ENCODE assay signal across 8 mouse cellular contexts in genomic region chr3:146766701-146767181, GRCm38 (mm10). TPM values are rescaled to one million over a fixed set of nuclear protein-coding genes. Genes with fewer than 3 reads are reported as not detected.
DNase-seq lines count a peak whose midpoint lies in the region; ATAC-seq and TF ChIP-seq lines count a peak whose summit lies in the region.

No protein-coding gene starts in this region.

- intact Hi-C loops in left cerebral cortex, adult 2 months (cut with DNase I) = loop anchor here (5.0 kb wide), 2 partner anchors 79 to 199 kb away; partner anchors contain the start of gene Samd13
- intact Hi-C loops in gastrocnemius, postnatal 14 days (cut with DNase I; ENCODE audit: low total_unique reads) = no loop called here

- no peak for TF ChIP-seq POLR2A in cerebellum, adult 2 months (IDR thresholded peaks at IDR 0.05; ENCODE audit: borderline replicate concordance, insufficient read depth, low read length)

- no peak for TF ChIP-seq CTCF in cerebellum, adult 2 months (IDR thresholded peaks at IDR 0.05; ENCODE audit: borderline replicate concordance, insufficient read depth, low read depth, low read length)
- no peak for TF ChIP-seq CTCF in left cerebral cortex, adult 2 months (IDR thresholded peaks at IDR 0.05)

- H3K9me3 ChIP-seq in heart, embryonic 10.5 days = no peaks in the 10 kb centered on the region
- no peaks in the 10 kb centered on the region for H3K9me3 ChIP-seq in midbrain, embryonic 16.5 days (replicated peaks; ENCODE audit: control insufficient read depth, low read length, poor library complexity, severe bottlenecking)

- 48% methylated on average over 8 of the region's 8 CpGs for WGBS in cerebellum, adult 2 months
- WGBS in heart, embryonic 10.5 days = 22% methylated on average over 8 of the region's 8 CpGs
- WGBS in midbrain, embryonic 16.5 days = 48% methylated on average over 8 of the region's 8 CpGs

- no peaks in the 10 kb centered on the region for H3K27me3 ChIP-seq in cerebellum, adult 2 months (ENCODE audit: control insufficient read depth, insufficient read depth, low read length)
- no peaks in the 10 kb centered on the region for H3K27me3 ChIP-seq in heart, embryonic 10.5 days (ENCODE audit: insufficient read depth, poor library complexity, severe bottlenecking)
- H3K27me3 ChIP-seq in midbrain, embryonic 16.5 days (ENCODE audit: control insufficient read depth, insufficient read depth, low read depth, low read length) = no peaks in the 10 kb centered on the region

- 0 out of 2 replicates have a peak overlapping the region, but pooled peaks have one; percentile 20 for H3K9ac ChIP-seq in midbrain, embryonic 16.5 days (ENCODE audit: low read depth, low read length)

- peak; percentile 27 to 48 for DNase-seq in cerebellum, adult 2 months
- DNase-seq in cerebellum, postnatal 10 days = no peak
- peak in 1 of 2 experiments; percentile 30 for DNase-seq in left cerebral cortex, adult 2 months (ENCODE audit: extremely low spot score in 1 of 2, low spot score in 2 of 2)
- no peak for DNase-seq in left cerebral cortex, adult 11 months (ENCODE audit: low spot score)
- DNase-seq in heart, embryonic 10.5 days (ENCODE audit: low spot score) = no peak
- no peak for DNase-seq in cerebellum, postnatal 4 days (ENCODE audit: low spot score in 2 of 2)
- DNase-seq in gastrocnemius, postnatal 14 days = no peak

- H3K4me1 ChIP-seq in cerebellum, adult 2 months (ENCODE audit: control insufficient read depth, insufficient read depth, low read length) = peaks cover 18% of the 10 kb centered on the region
- peaks cover 42% of the 10 kb centered on the region for H3K4me1 ChIP-seq in heart, embryonic 10.5 days
- peaks cover 35% of the 10 kb centered on the region for H3K4me1 ChIP-seq in midbrain, embryonic 16.5 days (ENCODE audit: control insufficient read depth, insufficient read depth, low read length)

- H3K4me2 ChIP-seq in midbrain, embryonic 16.5 days (ENCODE audit: low read length) = peak overlapping the region; percentile 72

- peak overlapping the region; percentile 59; the same call in 1 of the 2 replicates for H3K27ac ChIP-seq in cerebellum, adult 2 months (ENCODE audit: insufficient read depth, low read length)
- peak overlapping the region; percentile 96 for H3K27ac ChIP-seq in left cerebral cortex, adult 2 months
- H3K27ac ChIP-seq in heart, embryonic 10.5 days = peak overlapping the region; percentile 79
- H3K27ac ChIP-seq in midbrain, embryonic 16.5 days (ENCODE audit: low read length) = peak overlapping the region; percentile 47

- H3K36me3 ChIP-seq in heart, embryonic 10.5 days = no peaks in the 10 kb centered on the region; the same call in 1 of the 2 replicates
- 0 out of 2 replicates have a peak, but pooled peaks cover 4% of the 10 kb centered on the region for H3K36me3 ChIP-seq in midbrain, embryonic 16.5 days (ENCODE audit: control insufficient read depth, insufficient read depth, low read length)

- no peak overlapping the region for H3K4me3 ChIP-seq in cerebellum, adult 2 months (replicated peaks; ENCODE audit: insufficient read depth, low read depth, low read length)
- peak overlapping the region; percentile 62 for H3K4me3 ChIP-seq in left cerebral cortex, adult 2 months
- H3K4me3 ChIP-seq in heart, embryonic 10.5 days = peak overlapping the region; percentile 40; the same call in 1 of the 2 replicates
- no peak overlapping the region for H3K4me3 ChIP-seq in midbrain, embryonic 16.5 days (ENCODE audit: low read depth, low read length)

- no peak for ATAC-seq in midbrain, embryonic 16.5 days

RNA-seq across cellular contexts. Expression of gene Prkacb, which starts 46.0 kb away (rescaled TPM):
- polyA plus RNA-seq in cerebellum, adult 2 months (2012; rRNA removed) = 166 and 172 TPM in 2 replicates
- 100 to 1,000 TPM; 425 to 476 TPM for total RNA-seq in left cerebral cortex, adult 2 months (2021)
- 50.0 and 52.9 TPM in 2 replicates for polyA plus RNA-seq in heart, embryonic 10.5 days (2016; fragmentation: Nextera tagmentation; extraction: Ambion mirVana)
- 218 and 228 TPM in 2 replicates for polyA plus RNA-seq in midbrain, embryonic 16.5 days (2015; fragmentation: Nextera tagmentation; extraction: Ambion mirVana)
- 10 to 100 TPM; 46.0 to 46.4 TPM for total RNA-seq in gastrocnemius, postnatal 14 days (2021)

Comparison
In these comparisons a context has a peak if more than half of its experiments do, and no peak if none do; other contexts are left out.
1. DNase-seq: peak in cerebellum, adult 2 months (2 of 2); none in cerebellum, postnatal 10 days (0 of 2), left cerebral cortex, adult 11 months (single experiment), heart, embryonic 10.5 days (single experiment), cerebellum, postnatal 4 days (0 of 2) and gastrocnemius, postnatal 14 days (single experiment).
2. H3K4me3 ChIP-seq: peak in left cerebral cortex, adult 2 months (single experiment) and heart, embryonic 10.5 days (single experiment); none in cerebellum, adult 2 months (single experiment) and midbrain, embryonic 16.5 days (single experiment).
3. Peak in every context shown above with its lines, with median percentiles within 50 percentile points of each other: H3K27ac ChIP-seq.